Mouse (Mus musculus) olfactory bulb, adult 2 months (tissue): ENCODE measurements around the gene Cct8l1.

Experiments used
- CTCF ChIP-seq: fragments of 200-500 bp; IDR thresholded peaks from 2 replicates; pipeline ENCODE4 v1.5.1; 2012; ENCODE audit warnings: low read depth, mild to moderate bottlenecking, low read length, moderate library complexity; ENCODE audit not compliant: insufficient read depth
- POLR2A ChIP-seq: fragments of 200-500 bp; IDR thresholded peaks from 2 replicates; pipeline ENCODE4 v1.6.1; 2012; ENCODE audit warnings: mild to moderate bottlenecking, low read depth, low read length, moderate library complexity; ENCODE audit not compliant: insufficient read depth

DNA sequence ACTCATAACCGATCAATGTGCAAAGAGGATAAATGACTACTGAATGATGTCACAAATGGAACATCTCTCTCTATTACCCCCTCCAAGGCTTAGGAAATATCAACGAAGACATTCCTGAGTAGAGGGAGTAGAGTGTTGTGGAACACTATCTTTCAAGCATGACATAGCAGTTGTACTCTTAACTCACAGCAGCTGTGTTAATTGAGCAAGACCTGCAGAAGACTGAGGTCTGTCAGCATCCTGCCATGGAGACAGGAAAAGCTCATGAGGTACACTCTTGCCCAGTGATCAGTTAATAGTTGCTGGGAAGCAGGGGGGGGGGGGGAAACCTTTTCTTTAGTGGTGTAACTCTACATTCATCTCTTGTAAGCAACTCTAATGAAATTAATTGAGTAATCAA lies 40.1 kb upstream of the Cct8l1 start:
- TF ChIP-seq POLR2A (no peak), CTCF (no peak)
